Mouse (Mus musculus) hindbrain, embryonic 14.5 days (tissue): ENCODE results near the gene Dnm1. TPM values are rescaled to one million over a fixed set of nuclear protein-coding genes. Genes with fewer than 3 reads are reported as not detected.

ENCODE experiments used
- ATAC-seq: fragments of 200-750 bp; cut with Nextera tagmentation; 2 replicates; pipeline ENCODE4 v1.8.0; 2017; ENCODE audit warnings: moderate number of reproducible peaks, mild to moderate bottlenecking, moderate TSS enrichment, moderate library complexity; ENCODE audit not compliant: low FRiP score
- DNase-seq: peaks from one replicate; pipeline ENCODE4 v3.0.0-alpha.2; 2015; ENCODE audit warnings: low spot score
- H3K27ac ChIP-seq: fragments of 300-500 bp; sonication (generic); 2 replicates; pipeline ENCODE4 v1.5.1; 2014; ENCODE audit warnings: mild to moderate bottlenecking, moderate library complexity
- H3K27me3 ChIP-seq: fragments of 300-500 bp; sonication (generic); 2 replicates; pipeline ENCODE4 v1.6.1; 2014; ENCODE audit warnings: mild to moderate bottlenecking, low read length, mixed read lengths; ENCODE audit not compliant: control insufficient read depth, insufficient read depth
- H3K36me3 ChIP-seq: fragments of 300-500 bp; sonication (generic); replicated peaks from 2 replicates; pipeline ENCODE4 v1.6.1; 2014; ENCODE audit not compliant: control insufficient read depth, insufficient read depth
- H3K4me1 ChIP-seq: fragments of 300-500 bp; sonication (generic); replicated peaks from 2 replicates; pipeline ENCODE4 v1.6.1; 2014; ENCODE audit warnings: antibody characterized with exemption, low read length, mixed read lengths; ENCODE audit not compliant: control insufficient read depth, insufficient read depth
- H3K4me2 ChIP-seq: fragments of 300-500 bp; sonication (generic); replicated peaks from 2 replicates; pipeline ENCODE4 v1.6.1; 2014; ENCODE audit warnings: mild to moderate bottlenecking, moderate library complexity
- H3K4me3 ChIP-seq: fragments of 300-500 bp; sonication (generic); replicated peaks from 2 replicates; pipeline ENCODE4 v1.5.1; 2014; ENCODE audit warnings: mild to moderate bottlenecking, low read length
- H3K9ac ChIP-seq: fragments of 300-500 bp; sonication (generic); 2 replicates; pipeline ENCODE4 v1.6.1; 2014
- H3K9me3 ChIP-seq: fragments of 300-500 bp; sonication (generic); 2 replicates; pipeline ENCODE4 v1.6.1; 2016; ENCODE audit warnings: low read length; ENCODE audit not compliant: control insufficient read depth
- WGBS: fragments of 180-500 bp; shearing (Covaris S2); extraction: QIAGEN DNeasy Blood & Tissue Kit; methylation state at CpG from one replicate; pipeline ENCODE4 v1.1.7; 2014; 5-methylcytosine and 5-hydroxymethylcytosine counted together
- microRNA-seq: library from miRNA; unstranded; fragments of <30 nt; microRNA quantifications from one replicate; pipeline ENCODE4, GENCODE M21; 2016
- polyA plus RNA-seq: library from polyadenylated mRNA; unstranded; fragments of >200 nt; fragmentation: Nextera tagmentation; extraction: Ambion mirVana; gene quantifications from 2 replicates; pipeline ENCODE4 v1.2.1, GENCODE M21; 2014

Gene Dnm1
- polyA plus RNA-seq, 1 experiment from 2014 or later = 123 TPM

- 93% methylated on average over 3 of the region's 3 CpGs for WGBS
- H3K27ac ChIP-seq = no peak overlapping the region
Observed at GRCm38 (mm10) chr2:32283986-32284385, 69.2 kb downstream of the Dnm1 start.

GRCm38 (mm10) chr2:32282727-32283126 is 70.4 kb downstream of the Dnm1 start:
- no peaks in the 10 kb centered on the region for H3K9me3 ChIP-seq
- DNase-seq (peak; percentile 54), ATAC-seq (no peak)
- H3K36me3 ChIP-seq = peaks cover 79% of the 10 kb centered on the region
- no peak overlapping the region for H3K4me3 ChIP-seq
- H3K9ac ChIP-seq = no peak overlapping the region
- H3K4me2 ChIP-seq = no peak overlapping the region
- no peaks in the 10 kb centered on the region for H3K27me3 ChIP-seq
- peaks cover 8% of the 10 kb centered on the region for H3K4me1 ChIP-seq
- WGBS = 88% methylated on average over 1 of the region's 1 CpGs
- H3K27ac ChIP-seq = no peak overlapping the region

More at GRCm38 (mm10) chr2:32283986-32284385, 69.2 kb downstream of the Dnm1 start:
- Histone ChIP-seq H3K4me3 (no peak overlapping the region), H3K36me3 (peaks cover 66% of the 10 kb centered on the region), H3K27me3 (no peaks in the 10 kb centered on the region), H3K9me3 (no peaks in the 10 kb centered on the region), H3K4me1 (peaks cover 12% of the 10 kb centered on the region), H3K9ac (no peak overlapping the region), H3K4me2 (no peak overlapping the region)
- ATAC-seq = no peak
- DNase-seq = no peak

- H3K4me2 ChIP-seq = no peak overlapping the region
- H3K36me3 ChIP-seq = peaks cover 83% of the 10 kb centered on the region
- no peaks in the 10 kb centered on the region for H3K9me3 ChIP-seq
- ATAC-seq (no peak), DNase-seq (no peak)
- H3K4me3 ChIP-seq = no peak overlapping the region
- no peak overlapping the region for H3K27ac ChIP-seq
- H3K27me3 ChIP-seq = no peaks in the 10 kb centered on the region
- H3K9ac ChIP-seq = no peak overlapping the region
- 94% methylated on average over 2 of the region's 2 CpGs for WGBS
- H3K4me1 ChIP-seq = peaks cover 8% of the 10 kb centered on the region
Observed at GRCm38 (mm10) chr2:32282289-32282688, 70.8 kb downstream of the Dnm1 start.

GRCm38 (mm10) chr2:32275823-32276222 is 77.3 kb downstream of the Dnm1 start:
- Histone ChIP-seq H3K9me3 (no peaks in the 10 kb centered on the region), H3K4me1 (no peaks in the 10 kb centered on the region), H3K4me2 (no peak overlapping the region), H3K27ac (no peak overlapping the region), H3K9ac (no peak overlapping the region), H3K27me3 (no peaks in the 10 kb centered on the region), H3K36me3 (peaks cover 42% of the 10 kb centered on the region), H3K4me3 (no peak overlapping the region)
- 77% methylated on average over 3 of the region's 3 CpGs for WGBS
- ATAC-seq (no peak), DNase-seq (no peak)

GRCm38 (mm10) chr2:32260635-32261034 is 92.5 kb downstream of the Dnm1 start:
- H3K27me3 ChIP-seq = no peaks in the 10 kb centered on the region
- H3K9ac ChIP-seq = no peak overlapping the region
- peak overlapping the region; percentile 90; the same call in 1 of the 2 replicates for H3K4me2 ChIP-seq
- DNase-seq = peak; percentile 52
- H3K27ac ChIP-seq = no peak overlapping the region
- peaks cover 8% of the 10 kb centered on the region for H3K4me1 ChIP-seq
- peaks cover 33% of the 10 kb centered on the region for H3K36me3 ChIP-seq
- no peaks in the 10 kb centered on the region for H3K9me3 ChIP-seq
- no peak for ATAC-seq
- peak overlapping the region; percentile 84; the same call in 1 of the 2 replicates for H3K4me3 ChIP-seq
- WGBS = 30% methylated on average over 4 of the region's 4 CpGs

- Histone ChIP-seq H3K4me3 (peak within 1 kb of the TSS; percentile 84), H3K9ac (peak within 1 kb of the TSS; percentile 92), H3K9me3 (no peaks in the 10 kb centered on the region), H3K4me1 (peaks cover 8% of the 10 kb centered on the region), H3K4me2 (peak within 1 kb of the TSS; percentile 90), H3K36me3 (peaks cover 36% of the 10 kb centered on the region), H3K27me3 (no peaks in the 10 kb centered on the region), H3K27ac (peak within 1 kb of the TSS; percentile 51; the same call in 1 of the 2 replicates)
- 2% methylated on average over 57 of the region's 59 CpGs for WGBS
- ATAC-seq (peak; percentile 91), DNase-seq (peak; percentile 87)
Observed at GRCm38 (mm10) chr2:32259657-32260417, 93.3 kb downstream of the Dnm1 start, which contains the start of gene Uck1. Gene Uck1, minus strand, starts transcription at chr2:32260159.

GRCm38 (mm10) chr2:32258887-32259533 is 94.1 kb downstream of the Dnm1 start:
- Histone ChIP-seq H3K9me3 (no peaks in the 10 kb centered on the region), H3K4me2 (peak overlapping the region; percentile 90), H3K36me3 (peaks cover 44% of the 10 kb centered on the region), H3K9ac (peak overlapping the region; percentile 92), H3K27me3 (no peaks in the 10 kb centered on the region), H3K4me3 (peak overlapping the region; percentile 84), H3K4me1 (peaks cover 8% of the 10 kb centered on the region), H3K27ac (no peak overlapping the region)
- no peak for ATAC-seq
- 61% methylated on average over 6 of the region's 6 CpGs for WGBS
- DNase-seq = no peak

Small RNA genes within 50 kb of the gene (microRNA-seq; reads per million reads assigned to microRNA genes)
- gene Gm23363 (not detected), gene Mir199b (100 reads per million, percentile 52 among the genes with 10 or more reads in this experiment)

Other genes with a start within 250 kb of the Dnm1 start
- 105 and 119 TPM in 2 replicates for gene Prrc2b, start 202.3 kb downstream of the Dnm1 start, polyA plus RNA-seq
- 26.5 and 30.8 TPM in 2 replicates for gene Pomt1, start 116.7 kb downstream of the Dnm1 start, polyA plus RNA-seq
- gene Uck1, start 93.2 kb downstream of the Dnm1 start, polyA plus RNA-seq = 76.0 and 86.5 TPM in 2 replicates
- 26.4 and 29.6 TPM in 2 replicates for gene Golga2, start 66.0 kb downstream of the Dnm1 start, polyA plus RNA-seq
- gene Swi5, start 65.3 kb downstream of the Dnm1 start, polyA plus RNA-seq = 192 and 221 TPM in 2 replicates
- 47.5 and 49.1 TPM in 2 replicates for gene Ciz1, start 1.0 kb downstream of the Dnm1 start, polyA plus RNA-seq
- gene 1110008P14Rik, start 28.6 kb upstream of the Dnm1 start, polyA plus RNA-seq = 170 and 175 TPM in 2 replicates
- 0.78 and 1.3 TPM in 2 replicates for gene Lcn2, start 34.9 kb upstream of the Dnm1 start, polyA plus RNA-seq
- gene Ptges2, start 42.6 kb upstream of the Dnm1 start, polyA plus RNA-seq = 58.1 and 58.9 TPM in 2 replicates
- gene Naif1, start 97.1 kb upstream of the Dnm1 start, polyA plus RNA-seq = 5.3 TPM in 2 replicates
- gene Slc25a25, start 98.1 kb upstream of the Dnm1 start, polyA plus RNA-seq = 39.2 and 42.9 TPM in 2 replicates
- gene Fam102a, start 182.0 kb upstream of the Dnm1 start, polyA plus RNA-seq = 7.8 and 8.3 TPM in 2 replicates
- 132 and 141 TPM in 2 replicates for gene Dpm2, start 217.5 kb upstream of the Dnm1 start, polyA plus RNA-seq
- gene Pip5kl1, start 221.5 kb upstream of the Dnm1 start, polyA plus RNA-seq = 11.6 and 12.6 TPM in 2 replicates
- 0.48 and 0.81 TPM in 2 replicates for gene 9430097D07Rik, start 222.3 kb upstream of the Dnm1 start, polyA plus RNA-seq
- gene St6galnac4, start 233.8 kb upstream of the Dnm1 start, polyA plus RNA-seq = 32.3 and 36.8 TPM in 2 replicates
- 8.5 and 9.3 TPM in 2 replicates for gene St6galnac6, start 246.4 kb upstream of the Dnm1 start, polyA plus RNA-seq